12 mouse cellular contexts compared by ENCODE assay signal in genomic region chr10:22868386-22868918, GRCm38 (mm10). TPM values are rescaled to one million over a fixed set of nuclear protein-coding genes. Genes with fewer than 3 reads are reported as not detected.
DNase-seq lines count a peak whose midpoint lies in the region; ATAC-seq lines count a peak whose summit lies in the region.
"Had no signal": no experiment of that assay in that cellular context is flagged by ENCODE, and none has a peak within 500 bp of the region (broad histone marks: within the 10 kb centered on the region; RNA-seq: fewer than 3 reads in every experiment).

No protein-coding gene starts in this region.

- H3K9ac ChIP-seq in midbrain, embryonic 12.5 days (replicated peaks): no peak overlapping the region
- no peak overlapping the region for H3K9ac ChIP-seq in intestine, embryonic 16.5 days (ENCODE audit: low read depth, low read length)
- H3K9ac ChIP-seq: limb, embryonic 15.5 days had no signal

- peak; percentile 60 for ATAC-seq in midbrain, embryonic 12.5 days (ENCODE audit: low FRiP score, low read depth)
- peak; percentile 62 for ATAC-seq in intestine, embryonic 16.5 days
- ATAC-seq in erythroid progenitor cell, adult 5-6 weeks (replicated peaks; ENCODE audit: low FRiP score, poor library complexity, severe bottlenecking): no peak

- no peak overlapping the region for H3K27ac ChIP-seq in midbrain, embryonic 12.5 days (replicated peaks)
- no peak overlapping the region for H3K27ac ChIP-seq in midbrain, embryonic 10.5 days (replicated peaks)
- peak overlapping the region; percentile 22; the same call in 1 of the 2 replicates for H3K27ac ChIP-seq in heart, embryonic 10.5 days
- 0 out of 2 replicates have a peak overlapping the region, but pooled peaks have one; percentile 57 for H3K27ac ChIP-seq in intestine, embryonic 16.5 days (ENCODE audit: low read length)
- H3K27ac ChIP-seq: gastrocnemius, adult 2 months; limb, embryonic 15.5 days had no signal

- H3K4me2 ChIP-seq in midbrain, embryonic 12.5 days (replicated peaks): no peak overlapping the region
- no peak overlapping the region; the same call in 1 of the 2 replicates for H3K4me2 ChIP-seq in intestine, embryonic 16.5 days (ENCODE audit: low read depth, low read length)
- H3K4me2 ChIP-seq: limb, embryonic 15.5 days had no signal

- no peaks in the 10 kb centered on the region for H3K9me3 ChIP-seq in midbrain, embryonic 12.5 days
- no peaks in the 10 kb centered on the region for H3K9me3 ChIP-seq in midbrain, embryonic 10.5 days (replicated peaks)
- no peaks in the 10 kb centered on the region for H3K9me3 ChIP-seq in heart, embryonic 10.5 days
- no peaks in the 10 kb centered on the region for H3K9me3 ChIP-seq in intestine, embryonic 16.5 days (ENCODE audit: control insufficient read depth, low read length)
- H3K9me3 ChIP-seq: limb, embryonic 15.5 days had no signal

- H3K4me3 ChIP-seq in midbrain, embryonic 12.5 days: no peak overlapping the region
- H3K4me3 ChIP-seq in midbrain, embryonic 10.5 days: no peak overlapping the region
- no peak overlapping the region for H3K4me3 ChIP-seq in heart, embryonic 10.5 days
- no peak overlapping the region for H3K4me3 ChIP-seq in intestine, embryonic 16.5 days (ENCODE audit: low read length)
- H3K4me3 ChIP-seq: gastrocnemius, adult 2 months; limb, embryonic 15.5 days had no signal

- 43% methylated on average over 8 of the region's 8 CpGs for WGBS in midbrain, embryonic 12.5 days
- WGBS in midbrain, embryonic 10.5 days: 54% methylated on average over 8 of the region's 8 CpGs
- 32% methylated on average over 8 of the region's 8 CpGs for WGBS in heart, embryonic 10.5 days
- 30% methylated on average over 8 of the region's 8 CpGs for WGBS in intestine, embryonic 16.5 days

- H3K36me3 ChIP-seq in midbrain, embryonic 12.5 days: no peaks in the 10 kb centered on the region
- no peaks in the 10 kb centered on the region for H3K36me3 ChIP-seq in midbrain, embryonic 10.5 days
- H3K36me3 ChIP-seq in heart, embryonic 10.5 days: no peaks in the 10 kb centered on the region
- H3K36me3 ChIP-seq in intestine, embryonic 16.5 days (ENCODE audit: control insufficient read depth, insufficient read depth, low read length): no peaks in the 10 kb centered on the region
- H3K36me3 ChIP-seq: limb, embryonic 15.5 days had no signal

- no peaks in the 10 kb centered on the region for H3K27me3 ChIP-seq in midbrain, embryonic 12.5 days
- no peaks in the 10 kb centered on the region for H3K27me3 ChIP-seq in midbrain, embryonic 10.5 days (ENCODE audit: low read depth, poor library complexity, severe bottlenecking)
- no peaks in the 10 kb centered on the region for H3K27me3 ChIP-seq in heart, embryonic 10.5 days (ENCODE audit: insufficient read depth, poor library complexity, severe bottlenecking)
- H3K27me3 ChIP-seq in intestine, embryonic 16.5 days (replicated peaks; ENCODE audit: control insufficient read depth, insufficient read depth, low read length): no peaks in the 10 kb centered on the region
- H3K27me3 ChIP-seq: limb, embryonic 15.5 days had no signal

- no peak for DNase-seq in midbrain, embryonic 10.5 days (ENCODE audit: low spot score)
- peak; percentile 77 for DNase-seq in heart, embryonic 10.5 days (ENCODE audit: low spot score)
- DNase-seq in lung, postnatal 4 days: peak; percentile 63 to 87
- no peak for DNase-seq in cerebellum, postnatal 4 days (ENCODE audit: low spot score in 2 of 2)
- no peak for DNase-seq in layer of hippocampus, postnatal 25 days (ENCODE audit: extremely low spot score in 1 of 2, low spot score in 1 of 2)
- DNase-seq: gastrocnemius, adult 2 months had no signal

- peaks cover 6% of the 10 kb centered on the region; the same call in 1 of the 2 replicates for H3K4me1 ChIP-seq in midbrain, embryonic 12.5 days
- H3K4me1 ChIP-seq in midbrain, embryonic 10.5 days: peaks cover 6% of the 10 kb centered on the region; the same call in 1 of the 2 replicates
- peaks cover 16% of the 10 kb centered on the region for H3K4me1 ChIP-seq in heart, embryonic 10.5 days
- H3K4me1 ChIP-seq in intestine, embryonic 16.5 days (ENCODE audit: control insufficient read depth, insufficient read depth, low read length): peaks cover 8% of the 10 kb centered on the region

RNA-seq across cellular contexts. Expression of gene Tcf21, which starts 48.5 kb away (rescaled TPM):
- 0.30 TPM in 1 of 2 replicates, not detected in the other for polyA plus RNA-seq in midbrain, embryonic 12.5 days (2016; fragmentation: Nextera tagmentation; extraction: Ambion mirVana)
- not detected in 2 replicates for polyA plus RNA-seq in midbrain, embryonic 10.5 days (2016; fragmentation: Nextera tagmentation; extraction: Ambion mirVana)
- polyA plus RNA-seq in heart, embryonic 10.5 days (2016; fragmentation: Nextera tagmentation; extraction: Ambion mirVana): 64.0 and 75.4 TPM in 2 replicates
- polyA plus RNA-seq in intestine, embryonic 16.5 days (2015; fragmentation: Nextera tagmentation; extraction: Ambion mirVana): 133 and 145 TPM in 2 replicates
- total RNA-seq in layer of hippocampus, postnatal 25 days (2021): not detected
- not detected in 2 replicates for total RNA-seq in erythroid progenitor cell, adult 5-6 weeks (2015; ENCODE audit: low replicate concordance)
- not detected in 2 replicates for total RNA-seq in erythroid progenitor cell, adult 5-6 weeks (2017; ENCODE audit: low replicate concordance)
- total RNA-seq: gastrocnemius, adult 2 months; MEL; neutrophil, adult 5-6 weeks had no signal

Comparison
In these comparisons a context has a peak if more than half of its experiments do, and no peak if none do; other contexts are left out.
1. H3K27ac ChIP-seq: peak in heart, embryonic 10.5 days (single experiment) and intestine, embryonic 16.5 days (single experiment); none in midbrain, embryonic 12.5 days (single experiment) and midbrain, embryonic 10.5 days (single experiment).
2. DNase-seq: peak in heart, embryonic 10.5 days (single experiment) and lung, postnatal 4 days (2 of 2); none in midbrain, embryonic 10.5 days (single experiment), cerebellum, postnatal 4 days (0 of 2) and layer of hippocampus, postnatal 25 days (0 of 2).
3. RNA of gene Tcf21, which starts 48.5 kb away (polyA plus RNA-seq): 133 to 145 TPM in intestine, embryonic 16.5 days and 64.0 to 75.4 TPM in heart, embryonic 10.5 days; 0.30 TPM in midbrain, embryonic 12.5 days and not detected in midbrain, embryonic 10.5 days; every median in the first group is over 10 times any median in the second.